Mouse (Mus musculus) 3134 (cell line): ENCODE measurements around the gene Ism1.

Source experiments
- DNase-seq: peaks from one replicate; pipeline ENCODE4 v3.0.0-alpha.2; 2011; ENCODE audit warnings: low spot score; ENCODE audit not compliant: insufficient read length; ENCODE audit errors: extremely low read depth

Ism1 gene

DNA sequence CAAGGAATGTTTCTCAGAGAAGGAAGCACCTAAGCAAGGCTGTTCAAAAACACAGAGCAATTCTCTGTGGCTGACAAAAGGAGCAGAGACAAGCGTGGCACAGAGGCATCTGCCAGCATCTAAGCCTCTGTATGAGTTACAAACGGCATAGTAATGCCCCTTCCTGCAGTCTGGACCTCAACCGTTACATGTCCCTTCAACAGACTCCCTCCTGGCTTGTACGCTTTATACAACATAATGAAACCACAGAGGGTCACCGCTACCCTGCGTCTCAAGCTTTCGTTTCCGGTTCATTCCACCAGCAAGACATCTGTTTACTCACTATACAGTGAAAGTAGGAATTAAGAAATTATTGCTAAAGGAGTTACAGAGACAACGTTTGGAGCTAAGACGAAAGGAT is 34.1 kb downstream of the Ism1 start:
- DNase-seq, result no peak

DNA sequence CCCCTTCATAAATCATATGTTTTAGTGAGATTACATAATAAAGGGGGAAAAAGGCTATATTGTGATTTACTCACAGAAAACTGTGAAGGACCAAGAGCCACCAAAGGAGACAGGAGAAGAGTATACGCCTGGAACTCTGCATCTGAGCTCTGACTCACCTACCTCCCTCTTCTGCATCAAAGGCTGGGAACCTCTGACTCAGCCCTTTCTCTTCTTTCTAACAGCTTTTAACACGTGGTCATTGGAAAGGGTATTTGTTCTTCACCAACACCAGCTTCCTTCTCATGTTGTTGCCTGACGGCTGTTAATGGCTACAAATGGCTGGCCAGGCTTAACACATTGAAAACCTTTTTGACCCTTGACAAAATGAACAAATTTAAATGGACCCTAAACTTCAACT is 36.2 kb downstream of the Ism1 start:
- no peak for DNase-seq

DNA sequence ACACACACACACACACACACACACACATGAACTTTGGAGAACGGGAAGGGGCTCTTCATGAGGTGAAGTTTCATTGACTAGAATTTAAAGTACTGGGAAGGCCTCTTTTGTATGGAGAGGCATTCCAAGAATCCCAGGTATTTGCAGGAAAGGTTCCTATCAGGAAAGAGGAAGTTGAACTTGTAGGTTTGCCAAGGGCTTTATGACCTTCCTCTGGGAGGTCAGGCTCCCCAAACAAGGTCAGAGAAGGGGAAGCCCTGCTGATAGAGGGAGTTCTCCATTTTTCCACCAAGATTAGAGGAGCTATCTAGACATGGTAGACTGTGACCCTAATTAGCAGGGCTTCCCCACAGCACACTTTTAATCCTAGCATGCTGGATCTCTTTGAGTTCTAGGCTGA is 39.8 kb downstream of the Ism1 start:
- no peak for DNase-seq

DNA sequence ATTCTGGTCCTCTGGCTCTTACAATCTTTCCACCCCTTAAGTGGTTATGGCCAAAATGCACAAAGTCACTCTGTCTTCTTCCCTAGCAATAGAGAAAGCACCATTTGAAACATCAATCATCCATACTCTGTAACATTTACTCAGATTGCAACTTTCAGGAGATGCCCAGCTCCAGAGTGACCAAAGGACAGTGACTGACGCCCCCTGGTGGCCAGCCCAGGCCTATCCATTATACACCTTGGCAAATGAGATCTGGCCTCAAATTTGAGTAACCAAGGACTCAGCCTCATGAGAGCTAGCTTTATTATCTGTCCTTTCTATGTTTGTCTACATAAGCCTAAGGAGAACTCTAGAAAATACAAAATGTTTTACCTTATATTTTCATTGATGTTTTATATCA is 44.7 kb downstream of the Ism1 start:
- DNase-seq, result peak; percentile 13

DNA sequence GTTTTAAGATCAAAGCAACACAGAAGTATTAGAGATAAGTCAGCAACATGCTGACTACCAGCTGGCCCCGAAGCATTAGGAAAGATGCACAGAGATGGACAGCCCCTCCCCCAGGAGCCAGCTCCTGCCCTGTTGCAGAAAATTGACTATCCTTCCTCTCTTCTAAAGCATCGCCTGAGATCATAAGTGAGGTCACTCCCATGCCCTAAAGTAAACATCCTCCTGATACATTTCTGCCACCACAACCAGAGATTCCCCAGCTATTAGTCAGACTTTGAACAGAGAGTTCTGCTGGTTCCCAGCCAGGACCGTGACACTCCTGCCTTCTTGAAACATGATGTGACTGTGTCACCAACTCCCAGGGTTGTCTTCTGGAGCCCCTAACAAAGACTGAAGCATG is 45.3 kb downstream of the Ism1 start:
- DNase-seq, result peak; percentile 51

DNA sequence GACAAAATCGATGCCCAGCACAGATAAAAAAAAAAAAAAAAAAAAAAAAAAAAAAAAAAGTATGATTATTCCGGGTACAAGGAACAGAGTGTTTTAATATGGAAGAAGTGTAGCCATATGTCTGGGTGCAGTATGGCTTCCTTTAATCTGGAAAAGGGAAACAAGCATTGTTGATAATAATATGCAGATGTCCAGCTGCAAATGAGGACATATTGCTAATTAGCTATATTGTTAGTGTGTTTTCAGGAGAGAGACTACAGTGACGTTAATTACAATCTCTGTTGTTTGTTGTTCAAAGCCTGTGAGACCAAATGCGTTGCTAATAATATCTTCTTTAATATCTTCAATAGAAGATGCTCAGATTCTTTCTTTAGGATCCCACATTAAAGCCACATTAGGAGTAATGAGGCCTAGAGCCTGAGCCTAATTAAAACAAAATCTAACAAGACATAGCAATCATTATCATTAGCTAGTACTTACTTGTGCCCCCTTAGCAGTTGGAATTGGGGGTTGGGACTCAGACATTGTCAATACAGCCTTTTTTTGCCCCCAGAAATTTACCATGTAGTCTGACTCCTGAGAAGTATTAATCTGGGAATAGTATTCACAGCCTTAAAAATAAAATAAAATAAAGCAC is 46.3 kb downstream of the Ism1 start:
- DNase-seq, result no peak

DNA sequence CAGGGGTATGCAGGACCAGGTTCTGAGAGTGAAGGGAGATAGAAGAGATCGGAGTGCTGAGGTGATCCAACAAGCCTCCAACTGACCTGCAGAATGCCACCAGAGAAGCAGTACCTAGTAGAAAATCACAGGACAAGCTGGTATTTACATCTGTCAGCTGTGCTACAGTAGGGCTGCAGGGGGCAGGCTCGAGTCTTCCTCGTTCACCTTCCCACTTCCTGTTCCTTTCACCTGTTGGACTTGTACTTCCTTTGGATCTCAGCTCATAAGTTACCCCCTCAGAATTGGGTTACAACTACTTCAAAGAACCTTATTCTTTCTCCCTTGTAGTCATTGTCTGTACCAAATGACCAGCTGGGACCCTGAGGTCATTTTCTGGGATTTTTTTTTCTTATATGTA is 47.4 kb downstream of the Ism1 start:
- DNase-seq, result no peak

DNA sequence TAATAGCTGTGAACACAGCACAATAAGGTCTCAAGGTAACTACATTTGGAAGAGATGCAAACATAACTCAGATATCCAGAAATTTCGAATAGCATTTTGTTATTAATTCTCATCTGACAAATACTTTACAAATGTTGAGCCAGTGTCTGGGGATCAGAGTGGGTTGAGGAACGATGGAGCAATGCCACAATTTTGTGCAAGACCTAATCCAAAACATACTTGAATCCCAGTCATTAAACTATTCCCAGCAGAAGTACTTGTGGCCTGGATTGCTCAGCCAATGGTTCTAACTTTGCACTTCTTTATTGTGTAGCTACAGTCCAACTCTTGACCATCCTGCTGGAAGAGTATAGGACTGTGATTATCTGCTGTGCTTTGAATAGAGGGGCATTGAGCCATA is 50.1 kb downstream of the Ism1 start:
- no peak for DNase-seq

DNA sequence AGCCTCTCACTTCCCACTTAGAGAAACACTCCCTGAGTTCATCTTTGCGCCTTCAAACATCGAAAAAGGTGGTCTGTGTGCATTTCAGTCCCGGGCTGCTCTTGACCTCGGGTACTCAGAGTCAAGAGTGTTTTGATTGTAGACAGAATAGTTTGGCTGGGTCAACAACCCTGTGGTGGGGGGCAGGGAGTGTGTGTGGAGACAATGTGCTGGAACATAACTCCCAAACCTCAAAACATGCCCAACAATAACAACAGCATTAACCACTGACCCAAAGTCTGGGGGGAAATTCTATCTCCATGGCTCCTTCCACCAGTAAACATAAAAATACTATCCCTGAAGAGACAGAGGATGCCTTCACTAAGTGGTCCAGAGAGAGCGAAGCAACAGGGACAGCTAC is 51.4 kb downstream of the Ism1 start:
- DNase-seq, result no peak

DNA sequence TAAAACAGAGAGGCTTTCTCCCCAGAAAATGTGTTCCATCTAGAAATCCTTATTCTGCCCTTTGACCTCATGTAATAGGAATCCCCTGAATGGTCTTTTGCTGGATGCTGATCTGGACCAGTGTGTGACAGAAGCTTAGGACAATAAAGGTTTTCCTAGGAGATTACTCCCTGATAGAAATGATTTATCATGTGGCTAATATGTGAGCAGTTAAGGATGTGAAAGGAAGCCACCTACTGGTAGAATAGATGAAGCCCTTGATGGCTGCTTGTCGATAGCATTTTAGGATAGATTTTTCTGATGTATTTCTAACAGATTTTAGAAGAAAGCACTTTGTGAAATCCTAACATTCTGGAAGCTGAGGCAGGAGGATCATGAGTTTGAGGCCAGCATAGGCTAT is 64.4 kb downstream of the Ism1 start:
- DNase-seq, result no peak

DNA sequence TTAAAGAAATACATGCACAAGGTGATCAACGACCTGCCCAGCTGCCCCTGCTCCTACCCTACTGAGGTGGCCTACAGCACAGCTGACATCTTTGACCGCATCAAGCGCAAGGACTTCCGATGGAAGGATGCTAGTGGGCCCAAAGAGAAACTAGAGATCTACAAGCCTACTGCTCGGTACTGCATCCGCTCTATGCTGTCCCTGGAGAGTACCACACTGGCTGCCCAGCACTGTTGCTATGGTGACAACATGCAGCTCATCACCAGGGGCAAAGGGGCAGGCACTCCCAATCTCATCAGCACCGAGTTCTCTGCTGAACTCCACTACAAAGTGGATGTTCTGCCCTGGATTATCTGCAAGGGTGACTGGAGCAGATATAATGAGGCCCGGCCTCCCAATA is 79.0 kb downstream of the Ism1 start:
- DNase-seq, result no peak

DNA sequence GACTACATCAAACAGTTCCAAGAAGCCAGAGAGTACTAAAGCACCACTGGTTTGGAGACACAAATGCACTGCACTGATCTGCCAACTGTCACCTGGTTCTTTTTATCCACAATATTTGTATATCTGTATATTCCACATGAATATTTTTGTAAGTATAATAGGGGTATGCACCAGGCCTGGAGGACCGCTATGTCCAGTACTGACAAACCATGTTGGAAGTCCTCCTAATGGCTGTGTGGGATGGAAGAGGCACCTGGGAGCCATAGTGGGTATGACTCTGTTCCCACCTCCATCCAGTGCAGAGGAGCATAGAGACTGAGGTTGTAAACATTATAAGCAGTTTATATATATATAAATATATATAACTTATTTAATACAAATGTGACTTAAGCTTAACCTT is 79.5 kb downstream of the Ism1 start:
- DNase-seq, result no peak

DNA sequence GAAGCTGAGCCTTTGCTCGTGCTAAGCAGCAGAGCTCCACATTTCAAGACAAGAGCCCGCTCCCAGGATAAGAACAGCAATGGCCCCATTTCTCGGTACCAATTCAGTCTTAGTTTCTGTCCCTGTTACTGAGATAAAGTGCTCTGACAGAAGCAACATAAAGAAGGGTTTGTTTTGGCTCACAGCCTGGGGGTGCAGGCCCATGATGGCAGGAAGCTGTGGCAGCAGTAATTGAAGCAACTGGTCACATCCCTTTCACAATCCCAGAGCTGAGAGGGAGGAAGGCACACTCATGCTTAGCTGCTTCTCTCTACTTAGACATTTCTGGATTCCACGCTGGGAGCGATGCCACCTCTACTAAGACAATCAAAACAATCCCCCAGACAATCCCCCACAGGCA is 86.4 kb downstream of the Ism1 start:
- no peak for DNase-seq

DNA sequence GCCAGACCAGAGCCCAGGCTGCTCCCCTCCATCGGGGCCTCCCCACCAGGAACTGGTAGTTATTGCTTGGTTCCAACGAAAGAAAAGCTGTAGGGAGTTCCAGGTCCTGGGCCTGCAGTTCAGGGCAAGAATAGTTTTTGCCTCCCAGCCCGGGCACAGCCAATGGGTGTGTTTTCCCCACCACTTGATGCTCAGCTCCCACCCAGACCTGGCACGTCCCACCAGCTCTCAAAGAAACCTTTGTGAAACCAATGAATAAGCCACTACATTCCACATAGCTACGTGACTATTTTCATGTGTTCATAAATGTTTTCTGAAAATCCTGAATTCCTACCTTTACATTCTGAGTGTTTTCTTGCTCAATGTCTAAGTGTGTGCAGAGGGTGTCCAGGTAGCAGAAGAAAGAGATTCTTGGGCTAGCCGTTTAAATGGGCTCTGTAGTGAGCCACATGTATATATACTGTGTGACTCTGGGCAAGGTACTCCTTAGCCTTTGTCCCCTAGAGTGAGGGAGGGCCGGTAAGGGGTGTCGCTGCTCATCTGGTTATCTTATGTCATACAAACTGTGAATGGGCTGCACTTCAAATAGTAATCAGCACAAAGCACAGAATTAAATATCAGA is 97.1 kb downstream of the Ism1 start:
- DNase-seq, result no peak

DNA sequence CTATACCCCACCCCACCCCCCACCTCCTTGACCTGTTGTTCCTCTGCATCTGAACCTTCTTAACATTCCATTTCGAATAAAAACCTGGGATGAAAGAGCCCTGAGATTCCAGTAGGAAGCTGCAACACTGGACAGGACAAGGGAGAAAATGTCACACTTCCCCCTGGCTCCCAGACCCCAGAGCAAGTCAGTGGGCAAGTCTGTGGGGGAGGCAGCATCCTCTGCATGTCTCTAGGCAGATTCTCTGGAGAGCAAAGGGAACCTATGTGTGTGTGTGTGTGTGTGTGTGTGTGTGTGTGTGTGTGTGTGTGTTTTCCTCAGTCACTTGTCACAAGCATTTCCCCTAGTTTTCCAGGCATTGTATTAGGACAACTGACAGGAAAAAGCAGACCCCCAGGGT is 98.7 kb downstream of the Ism1 start:
- no peak for DNase-seq

DNA sequence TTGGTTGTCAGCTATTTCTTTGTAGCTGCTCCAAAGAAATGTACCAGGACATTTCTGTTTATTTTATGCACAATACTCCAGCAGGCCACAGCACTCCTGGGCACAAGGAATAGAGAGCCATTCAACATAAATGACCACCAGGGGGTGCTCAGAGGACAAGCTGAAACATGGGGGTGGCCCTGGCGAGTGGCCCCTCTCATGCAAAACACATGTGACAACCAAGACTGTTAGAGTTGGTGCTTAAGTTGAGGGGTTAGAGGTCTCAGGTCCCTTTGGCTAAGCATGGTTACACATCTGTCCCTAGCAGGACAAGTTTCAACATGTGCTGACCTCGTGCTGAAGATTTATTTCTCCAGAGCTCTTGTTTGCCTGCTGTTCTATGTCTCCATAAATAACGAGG is 100.3 kb downstream of the Ism1 start:
- DNase-seq, result no peak

DNA sequence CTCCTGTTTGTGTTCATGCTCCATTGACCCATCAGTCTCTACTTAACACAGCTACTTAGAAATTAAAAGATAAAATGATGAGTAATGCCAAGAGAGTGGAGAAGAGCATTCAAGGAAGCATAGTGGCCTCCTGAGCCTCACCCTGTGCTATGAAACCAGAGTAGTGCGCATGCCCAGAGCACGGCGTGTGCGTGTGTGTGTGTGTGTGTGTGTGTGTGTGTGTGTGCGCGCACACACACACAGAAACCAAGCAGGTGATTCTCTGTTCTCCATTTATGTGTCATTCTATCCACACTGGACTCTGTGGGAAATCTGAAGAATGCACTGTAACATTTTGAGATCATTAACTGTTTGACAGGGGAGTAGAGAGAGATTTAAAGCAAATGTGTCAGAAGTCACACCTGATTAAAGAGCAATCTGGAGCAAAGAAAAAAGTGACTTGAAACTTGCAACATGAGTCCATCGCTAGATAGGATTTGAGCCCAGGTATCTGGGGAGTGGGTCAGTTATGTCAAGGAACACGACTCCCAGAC is 105.4 kb downstream of the Ism1 start:
- no peak for DNase-seq

DNA sequence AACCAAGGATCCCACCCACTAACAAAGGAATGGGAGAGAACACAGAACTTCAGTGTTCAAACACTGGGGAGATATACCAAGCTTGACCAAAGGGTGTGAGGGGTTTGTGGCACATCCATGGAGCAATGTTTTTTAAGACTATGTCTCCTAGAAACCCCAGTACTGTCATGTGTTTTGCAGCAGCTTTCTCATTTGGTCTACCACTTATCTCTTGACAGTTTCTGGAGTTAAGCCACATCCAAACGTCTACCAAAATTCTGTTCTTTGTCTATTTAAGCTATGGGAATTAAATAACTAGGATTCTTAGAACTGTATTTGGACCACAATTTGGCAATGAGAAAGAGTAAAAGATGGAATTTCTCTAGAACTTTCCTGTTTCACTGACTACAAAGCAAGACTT is 106.5 kb downstream of the Ism1 start:
- no peak for DNase-seq

DNA sequence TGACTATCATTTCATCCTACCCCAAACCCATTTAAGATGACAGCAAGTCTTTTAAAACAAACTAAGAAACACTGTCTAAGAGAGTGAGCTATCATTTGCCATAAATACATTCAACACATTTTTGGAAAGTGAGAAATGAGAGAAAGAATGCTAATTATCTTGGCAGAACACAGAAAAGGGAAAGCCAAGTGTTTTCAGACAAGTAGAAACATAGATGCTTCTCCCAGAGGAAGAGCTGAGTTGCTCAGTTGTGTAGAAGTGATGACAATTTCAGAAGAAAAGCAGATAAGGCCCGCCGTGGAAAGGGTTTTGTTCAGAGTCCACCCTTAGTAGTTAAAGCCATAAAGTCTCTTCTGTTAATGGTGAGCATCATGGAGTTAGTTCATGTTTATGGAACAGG is 107.0 kb downstream of the Ism1 start:
- no peak for DNase-seq

DNA sequence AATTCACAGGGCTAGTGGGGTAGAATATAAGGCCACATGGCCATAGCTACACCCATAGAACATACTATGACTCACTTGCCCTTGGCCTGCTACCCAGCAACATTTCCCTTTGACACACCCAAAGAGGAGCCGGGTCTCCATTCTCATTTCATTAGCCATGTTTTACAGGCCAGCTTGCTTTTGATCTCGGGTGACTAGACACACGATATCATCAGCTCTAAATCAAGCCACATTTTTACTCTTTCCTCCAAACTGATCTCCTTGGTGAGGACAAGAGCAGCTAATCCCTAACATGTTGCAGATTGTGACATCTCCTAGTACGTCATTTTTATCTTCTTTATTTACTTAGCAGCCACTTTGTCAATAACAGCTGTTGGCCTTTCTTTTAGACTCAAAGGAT is 110.7 kb downstream of the Ism1 start:
- DNase-seq, result no peak

DNA sequence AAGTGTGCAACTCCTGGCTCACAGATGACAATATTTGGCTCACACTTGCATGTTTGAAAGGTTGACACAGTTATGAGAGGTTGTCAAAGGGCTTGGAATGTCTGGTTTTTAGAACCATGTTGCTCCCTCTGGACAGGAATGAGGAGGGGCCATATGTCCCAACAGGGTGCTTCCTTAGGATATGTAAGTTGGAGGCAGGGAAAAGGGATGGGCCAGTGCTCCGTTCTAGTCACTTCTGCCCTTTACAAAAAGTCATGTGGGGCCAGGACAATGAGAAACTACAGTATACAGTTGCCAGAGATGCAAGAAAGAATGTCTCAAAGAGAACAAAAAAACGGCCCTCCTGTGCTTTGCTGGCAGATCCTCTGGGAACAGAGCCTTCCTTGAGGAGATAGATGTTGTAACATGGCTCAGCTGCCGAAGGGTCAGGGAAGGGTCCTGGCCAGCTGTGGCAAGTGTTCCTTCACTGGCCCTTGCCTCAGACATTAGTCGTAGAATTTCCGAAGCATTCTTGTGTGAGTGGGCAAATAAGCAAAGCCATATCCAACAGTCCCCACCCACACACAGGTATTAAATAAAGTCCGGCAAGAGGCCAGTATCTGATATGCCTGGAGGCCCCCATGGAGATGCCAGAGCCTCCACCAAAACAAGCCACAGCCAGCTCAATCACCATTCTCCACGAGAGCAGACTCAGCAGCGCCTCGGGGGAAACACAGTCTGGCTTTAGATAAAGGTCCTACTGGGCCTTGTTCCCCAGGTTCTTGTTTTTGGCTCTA is 114.6 kb downstream of the Ism1 start:
- no peak for DNase-seq

DNA sequence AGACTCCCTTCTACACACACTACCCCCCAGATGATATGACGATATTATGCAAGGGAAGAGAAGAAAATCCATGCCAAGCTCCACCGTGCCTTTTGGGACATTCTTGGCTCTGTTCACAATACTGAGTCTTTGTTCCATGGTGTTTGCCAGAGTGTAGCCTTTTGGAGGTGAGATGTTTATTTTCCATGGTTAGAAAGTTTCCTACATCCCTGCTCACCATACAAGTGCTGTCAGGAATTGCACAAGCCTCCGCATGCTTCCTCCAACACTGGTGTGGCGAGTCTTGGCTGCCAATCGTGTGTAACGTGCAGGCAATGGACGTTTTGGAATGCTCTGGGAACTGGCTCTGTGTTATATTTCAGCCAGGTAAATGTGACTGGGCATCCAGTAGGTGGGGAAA is 126.1 kb downstream of the Ism1 start:
- DNase-seq, result no peak
